Mouse (Mus musculus): Measurements from ENCODE around the gene Bms1. TPM values are rescaled to one million over a fixed set of nuclear protein-coding genes. Genes with fewer than 3 reads are reported as not detected.

Bms1 gene
- polyA plus RNA-seq, 1 experiment from 2014 or later = 36.8 TPM

GRCm38 (mm10) chr6:118365781-118366180, 53.5 kb downstream of the Bms1 start:
- H3K9ac ChIP-seq = no peak overlapping the region
- no peaks in the 10 kb centered on the region for H3K36me3 ChIP-seq
- no peaks in the 10 kb centered on the region for H3K27me3 ChIP-seq
- H3K27ac ChIP-seq = no peak overlapping the region
- H3K4me2 ChIP-seq = no peak overlapping the region
- H3K4me1 ChIP-seq = no peaks in the 10 kb centered on the region
- H3K4me3 ChIP-seq = no peak overlapping the region
- H3K9me3 ChIP-seq = no peaks in the 10 kb centered on the region
- ATAC-seq (ENCODE audit: borderline replicate concordance, extremely low read depth, low FRiP score, low TSS enrichment) = no peak

DNA sequence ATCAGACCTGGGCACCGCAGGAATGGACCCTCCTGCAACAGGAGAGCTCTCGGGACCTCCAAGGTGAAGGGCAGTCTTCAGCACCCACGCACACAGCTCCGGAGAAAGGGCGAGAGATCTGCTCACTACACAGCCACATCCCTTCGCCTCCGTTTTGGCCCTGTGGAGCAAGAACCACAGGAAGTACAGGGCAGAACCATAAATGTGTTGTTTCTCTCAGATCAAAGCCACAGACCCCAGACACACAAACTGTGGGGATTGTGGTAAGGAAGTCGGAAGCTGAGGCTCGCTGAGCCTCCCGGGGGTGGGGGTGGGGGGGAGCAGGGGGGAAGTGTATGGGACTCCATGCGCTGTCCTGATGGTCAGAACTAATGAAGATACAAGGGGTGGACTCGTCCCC, 68.9 kb downstream of the Bms1 start:
- H3K27ac ChIP-seq = no peak overlapping the region
- no peaks in the 10 kb centered on the region for H3K27me3 ChIP-seq
- H3K36me3 ChIP-seq = no peaks in the 10 kb centered on the region
- no peak overlapping the region for H3K4me3 ChIP-seq
- H3K9me3 ChIP-seq = no peaks in the 10 kb centered on the region
- H3K4me2 ChIP-seq = no peak overlapping the region
- 53% methylated on average over 12 of the region's 12 CpGs for WGBS
- no peak overlapping the region for H3K9ac ChIP-seq
- ATAC-seq (ENCODE audit: borderline replicate concordance, extremely low read depth, low FRiP score, low TSS enrichment) = no peak
- no peaks in the 10 kb centered on the region for H3K4me1 ChIP-seq

DNA sequence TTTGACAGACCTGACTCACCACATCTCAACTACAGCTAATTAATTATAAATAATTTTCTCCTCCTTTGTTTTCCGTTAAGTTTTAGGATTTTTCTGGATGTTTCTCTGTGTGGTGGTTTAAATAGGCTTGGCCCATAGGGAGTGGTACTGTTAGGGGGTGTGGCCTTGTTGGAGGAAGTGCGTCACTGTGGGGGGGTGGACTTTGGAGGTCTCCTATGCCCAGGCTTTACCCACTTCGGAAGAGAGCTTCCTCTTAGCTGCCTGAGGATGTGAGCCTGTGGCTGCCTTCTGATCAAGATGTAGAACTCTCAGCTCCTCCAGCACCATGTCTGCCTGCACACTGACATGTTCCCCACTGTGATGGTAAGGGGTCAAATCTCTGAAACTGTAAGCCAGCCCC, 71.1 kb downstream of the Bms1 start:
- WGBS = 56% methylated on average over 3 of the region's 3 CpGs
- no peaks in the 10 kb centered on the region for H3K4me1 ChIP-seq
- ATAC-seq (ENCODE audit: borderline replicate concordance, extremely low read depth, low FRiP score, low TSS enrichment) = no peak
- no peaks in the 10 kb centered on the region for H3K36me3 ChIP-seq
- no peak overlapping the region for H3K4me2 ChIP-seq
- no peak overlapping the region for H3K4me3 ChIP-seq
- no peaks in the 10 kb centered on the region for H3K9me3 ChIP-seq
- H3K9ac ChIP-seq = no peak overlapping the region
- H3K27ac ChIP-seq = no peak overlapping the region
- H3K27me3 ChIP-seq = no peaks in the 10 kb centered on the region

DNA sequence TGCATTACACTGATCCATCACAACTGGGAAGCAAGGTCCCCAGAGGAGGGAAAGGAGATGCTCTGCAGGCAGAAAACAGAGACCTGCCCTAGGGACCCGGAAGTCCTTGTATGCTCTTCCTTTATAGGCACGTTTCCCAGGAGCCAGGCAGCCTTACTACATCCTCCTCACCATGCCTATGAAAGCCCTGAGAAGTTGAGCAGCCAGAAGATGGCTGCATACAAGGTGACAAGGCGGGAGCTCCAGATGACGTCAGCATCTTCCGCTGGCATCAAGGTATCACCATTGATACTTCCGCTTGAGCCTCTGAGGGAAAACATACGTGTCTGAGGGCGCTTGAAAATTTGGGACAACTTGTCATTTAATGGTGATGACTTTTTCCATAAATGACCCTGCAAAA, 72.0 kb downstream of the Bms1 start:
- no peak overlapping the region for H3K27ac ChIP-seq
- H3K4me3 ChIP-seq = no peak overlapping the region
- no peak for ATAC-seq (ENCODE audit: borderline replicate concordance, extremely low read depth, low FRiP score, low TSS enrichment)
- H3K9me3 ChIP-seq = no peaks in the 10 kb centered on the region
- H3K4me1 ChIP-seq = no peaks in the 10 kb centered on the region
- H3K9ac ChIP-seq = no peak overlapping the region
- 76% methylated on average over 8 of the region's 8 CpGs for WGBS
- no peak overlapping the region for H3K4me2 ChIP-seq
- no peaks in the 10 kb centered on the region for H3K36me3 ChIP-seq
- H3K27me3 ChIP-seq = no peaks in the 10 kb centered on the region

GRCm38 (mm10) chr6:118341861-118342485, 77.3 kb downstream of the Bms1 start:
- no peaks in the 10 kb centered on the region for H3K27me3 ChIP-seq
- no peaks in the 10 kb centered on the region for H3K36me3 ChIP-seq
- no peak overlapping the region for H3K4me3 ChIP-seq
- H3K4me2 ChIP-seq = no peak overlapping the region
- ATAC-seq (ENCODE audit: borderline replicate concordance, extremely low read depth, low FRiP score, low TSS enrichment) = no peak
- WGBS = 82% methylated on average over 11 of the region's 11 CpGs
- no peaks in the 10 kb centered on the region for H3K9me3 ChIP-seq
- peaks cover 4% of the 10 kb centered on the region; the same call in 1 of the 2 replicates for H3K4me1 ChIP-seq
- H3K27ac ChIP-seq = no peak overlapping the region
- no peak overlapping the region for H3K9ac ChIP-seq

DNA sequence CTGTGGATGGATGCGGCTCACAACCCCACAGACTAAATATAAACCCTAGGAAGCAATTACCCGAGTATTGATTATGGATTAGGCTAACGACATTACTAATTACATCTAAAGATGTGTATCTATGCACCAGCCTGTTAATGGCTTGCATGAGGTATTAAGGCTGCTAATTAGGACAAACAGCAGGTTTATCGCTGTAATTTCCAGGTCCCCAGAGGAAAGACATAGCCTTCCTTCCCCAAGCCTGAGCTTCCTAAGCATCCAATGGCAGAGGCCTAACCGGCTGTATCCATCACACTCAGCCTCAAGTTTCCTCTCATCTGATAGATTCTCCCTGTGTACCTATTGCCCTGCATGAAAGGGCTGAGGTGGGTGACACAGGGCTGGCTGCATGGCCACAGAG, 81.6 kb downstream of the Bms1 start:
- H3K27me3 ChIP-seq = no peaks in the 10 kb centered on the region
- no peak overlapping the region for H3K4me3 ChIP-seq
- WGBS = 85% methylated on average over 5 of the region's 5 CpGs
- no peaks in the 10 kb centered on the region for H3K9me3 ChIP-seq
- H3K9ac ChIP-seq = no peak overlapping the region
- peaks cover 8% of the 10 kb centered on the region; the same call in 1 of the 2 replicates for H3K4me1 ChIP-seq
- H3K27ac ChIP-seq = no peak overlapping the region
- no peaks in the 10 kb centered on the region for H3K36me3 ChIP-seq
- ATAC-seq (ENCODE audit: borderline replicate concordance, extremely low read depth, low FRiP score, low TSS enrichment) = no peak
- H3K4me2 ChIP-seq = no peak overlapping the region

- no peak overlapping the region for H3K9ac ChIP-seq
- H3K4me2 ChIP-seq = no peak overlapping the region
- WGBS = 54% methylated on average over 14 of the region's 14 CpGs
- H3K9me3 ChIP-seq = no peaks in the 10 kb centered on the region
- no peak for ATAC-seq (ENCODE audit: borderline replicate concordance, extremely low read depth, low FRiP score, low TSS enrichment)
- no peak overlapping the region for H3K4me3 ChIP-seq
- H3K27ac ChIP-seq = no peak overlapping the region; the same call in 1 of the 2 replicates
- peaks cover 8% of the 10 kb centered on the region; the same call in 1 of the 2 replicates for H3K4me1 ChIP-seq
- H3K27me3 ChIP-seq = no peaks in the 10 kb centered on the region
- H3K36me3 ChIP-seq = no peaks in the 10 kb centered on the region
Observed at GRCm38 (mm10) chr6:118336541-118337480, 82.5 kb downstream of the Bms1 start.

- Histone ChIP-seq H3K4me1 (peaks cover 8% of the 10 kb centered on the region; the same call in 1 of the 2 replicates), H3K4me2 (no peak overlapping the region), H3K36me3 (no peaks in the 10 kb centered on the region)
Observed at GRCm38 (mm10) chr6:118335934-118336450, 83.3 kb downstream of the Bms1 start.

GRCm38 (mm10) chr6:118333861-118334260, 85.4 kb downstream of the Bms1 start:
- no peak overlapping the region for H3K4me3 ChIP-seq
- WGBS = 67% methylated on average over 9 of the region's 9 CpGs
- H3K27ac ChIP-seq = no peak overlapping the region
- H3K9ac ChIP-seq = no peak overlapping the region
- no peaks in the 10 kb centered on the region for H3K36me3 ChIP-seq
- no peaks in the 10 kb centered on the region for H3K27me3 ChIP-seq
- peaks cover 8% of the 10 kb centered on the region; the same call in 1 of the 2 replicates for H3K4me1 ChIP-seq
- H3K9me3 ChIP-seq = no peaks in the 10 kb centered on the region
- ATAC-seq (ENCODE audit: borderline replicate concordance, extremely low read depth, low FRiP score, low TSS enrichment) = no peak
- H3K4me2 ChIP-seq = no peak overlapping the region

More at GRCm38 (mm10) chr6:118335934-118336450, 83.3 kb downstream of the Bms1 start:
- H3K9me3 ChIP-seq = no peaks in the 10 kb centered on the region
- no peak overlapping the region for H3K4me3 ChIP-seq
- no peaks in the 10 kb centered on the region for H3K27me3 ChIP-seq
- H3K27ac ChIP-seq = no peak overlapping the region
- H3K9ac ChIP-seq = no peak overlapping the region
- ATAC-seq (ENCODE audit: borderline replicate concordance, extremely low read depth, low FRiP score, low TSS enrichment) = no peak
- WGBS = 57% methylated on average over 5 of the region's 5 CpGs

Small RNA genes lying within 50 kb of the gene (microRNA-seq; reads per million reads assigned to microRNA genes)
- gene Gm25953 = not detected

Other genes starting within 250 kb of the Bms1 start
- gene Ret, start 221.8 kb downstream of the Bms1 start, polyA plus RNA-seq (2015; fragmentation: Nextera tagmentation; extraction: Ambion mirVana) = 2.4 and 2.6 TPM in 2 replicates
- 6.7 and 7.6 TPM in 2 replicates for gene Zfp248, start 36.1 kb upstream of the Bms1 start, polyA plus RNA-seq (2015; fragmentation: Nextera tagmentation; extraction: Ambion mirVana)
- 9.0 and 9.6 TPM in 2 replicates for gene Zfp9, start 59.8 kb upstream of the Bms1 start, polyA plus RNA-seq (2015; fragmentation: Nextera tagmentation; extraction: Ambion mirVana)
- 12.4 and 15.2 TPM in 2 replicates for gene Ankrd26, start 142.8 kb upstream of the Bms1 start, polyA plus RNA-seq (2015; fragmentation: Nextera tagmentation; extraction: Ambion mirVana)